Mouse (Mus musculus) 416B (cell line): Measurements from ENCODE around the gene Bnc1.

Experiments used
- DNase-seq: peaks from one replicate; pipeline ENCODE4 v3.0.0; 2011; ENCODE audit warnings: low read depth

The Bnc1 gene

DNA sequence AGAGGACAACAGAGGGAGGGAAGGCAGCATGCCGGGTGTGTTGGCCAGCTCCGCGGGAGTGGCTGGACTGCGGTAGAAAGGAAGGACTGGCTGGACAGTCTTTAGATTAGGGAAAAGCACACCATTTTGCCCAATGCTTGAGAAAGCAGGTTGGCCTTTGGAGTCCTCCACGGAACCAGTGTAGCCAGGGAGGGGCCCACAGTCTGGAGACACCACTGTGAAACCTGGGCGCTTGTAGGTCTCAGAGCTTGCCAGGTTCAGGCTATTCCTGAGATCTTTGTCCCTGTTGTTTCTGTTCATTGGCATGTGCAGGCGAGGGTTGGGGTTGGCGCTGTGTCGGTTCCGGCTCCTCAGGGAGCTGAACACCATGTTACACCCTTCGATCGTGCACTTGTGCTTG is 18.2 kb downstream of the Bnc1 start:
- no peak for DNase-seq

- no peak for DNase-seq
Measured at GRCm38 (mm10) chr7:81973339-81973738, 18.8 kb downstream of the Bnc1 start.

DNA sequence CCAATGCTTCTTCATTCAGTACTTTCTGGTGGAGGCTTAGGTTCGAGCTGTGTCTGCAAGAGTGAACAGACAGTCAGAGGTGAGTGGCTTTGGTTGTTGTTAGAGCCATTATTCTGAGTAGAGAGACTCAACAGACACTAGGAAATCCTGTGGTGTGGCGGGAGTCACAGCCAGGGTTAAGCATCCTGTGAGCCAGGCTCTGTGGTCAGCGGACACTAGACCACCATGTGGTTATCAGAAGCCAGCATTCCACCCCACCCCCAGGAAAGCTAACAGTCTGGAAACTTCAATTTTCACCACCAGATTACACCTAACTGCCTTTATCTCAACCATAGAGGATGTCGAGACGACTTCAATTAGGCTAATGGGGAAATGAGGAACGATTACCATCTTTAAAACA is 23.1 kb downstream of the Bnc1 start:
- peak; percentile 93 for DNase-seq

- DNase-seq, result no peak
Measured at GRCm38 (mm10) chr7:81968451-81968850, 23.6 kb downstream of the Bnc1 start.

DNA sequence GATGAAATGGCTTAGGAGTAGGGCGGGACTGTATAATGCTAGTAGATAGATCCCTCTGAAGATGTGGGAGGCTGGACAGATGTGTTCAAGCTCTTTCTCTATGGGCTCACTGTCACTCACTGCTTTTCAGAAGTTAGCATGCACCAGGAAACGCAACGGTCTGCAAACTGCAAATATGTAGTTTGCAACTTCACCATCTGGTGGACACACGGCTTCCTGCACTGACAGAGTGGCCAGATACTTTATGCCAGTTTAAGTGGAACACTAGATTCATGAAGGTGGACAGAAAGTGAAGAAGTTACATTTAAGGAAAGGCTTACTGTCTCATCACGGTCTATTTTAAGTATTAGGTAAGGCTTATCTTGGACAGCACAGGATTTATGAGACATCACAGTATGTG is 25.9 kb downstream of the Bnc1 start:
- no peak for DNase-seq

GRCm38 (mm10) chr7:81959704-81960103 is 32.4 kb downstream of the Bnc1 start:
- DNase-seq, result peak; percentile 58

GRCm38 (mm10) chr7:81954208-81954846 is 37.8 kb downstream of the Bnc1 start:
- DNase-seq, result peak; percentile 62

DNA sequence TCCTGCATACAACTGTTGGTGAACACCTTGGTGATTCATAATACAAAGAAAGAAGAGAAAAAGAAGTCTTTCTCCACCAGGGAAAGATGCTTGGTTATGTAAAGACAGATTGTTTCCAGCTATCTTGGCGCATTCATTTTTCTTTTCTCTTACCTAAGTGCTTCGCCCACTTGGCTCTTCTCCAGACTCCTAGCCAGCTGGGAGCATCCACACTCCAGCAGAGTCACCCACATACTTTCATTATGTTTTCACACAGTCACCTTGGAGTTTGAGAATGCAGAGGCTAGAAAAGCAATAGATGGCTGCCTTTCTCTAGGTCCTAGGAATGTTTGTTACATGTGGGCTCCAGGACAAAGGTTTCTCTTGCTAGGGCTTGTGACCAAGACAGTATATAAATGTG is 41.6 kb downstream of the Bnc1 start:
- DNase-seq, result no peak

DNA sequence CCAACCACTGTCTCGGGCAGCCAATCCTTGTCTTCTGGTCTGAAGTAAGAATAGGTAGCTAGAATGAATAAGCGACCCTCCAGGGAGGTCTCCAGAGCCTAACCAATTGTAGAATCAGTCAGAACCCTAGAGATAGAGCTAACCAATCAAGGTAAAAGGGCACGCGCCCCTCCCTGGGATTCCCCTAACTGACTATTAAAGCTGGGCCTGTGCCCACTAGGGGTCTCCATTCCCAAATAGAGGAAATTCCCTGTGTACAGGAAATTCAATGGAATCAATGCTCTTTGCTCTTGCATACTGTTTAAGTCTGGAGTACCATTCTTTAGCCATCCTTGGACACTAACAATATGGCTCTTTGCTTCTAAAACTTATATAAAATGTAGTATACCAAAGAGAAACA is 46.7 kb downstream of the Bnc1 start:
- DNase-seq, result no peak

- DNase-seq, result no peak
Measured at GRCm38 (mm10) chr7:81934806-81935205, 57.3 kb downstream of the Bnc1 start.

- DNase-seq, result no peak
Measured at GRCm38 (mm10) chr7:81934267-81934745, 57.8 kb downstream of the Bnc1 start, which contains the start of gene Hdgfl3. Hdgfl3 (minus strand) TSS chr7:81934473.

- no peak for DNase-seq
Measured at GRCm38 (mm10) chr7:81933601-81934266, 58.4 kb downstream of the Bnc1 start.

DNA sequence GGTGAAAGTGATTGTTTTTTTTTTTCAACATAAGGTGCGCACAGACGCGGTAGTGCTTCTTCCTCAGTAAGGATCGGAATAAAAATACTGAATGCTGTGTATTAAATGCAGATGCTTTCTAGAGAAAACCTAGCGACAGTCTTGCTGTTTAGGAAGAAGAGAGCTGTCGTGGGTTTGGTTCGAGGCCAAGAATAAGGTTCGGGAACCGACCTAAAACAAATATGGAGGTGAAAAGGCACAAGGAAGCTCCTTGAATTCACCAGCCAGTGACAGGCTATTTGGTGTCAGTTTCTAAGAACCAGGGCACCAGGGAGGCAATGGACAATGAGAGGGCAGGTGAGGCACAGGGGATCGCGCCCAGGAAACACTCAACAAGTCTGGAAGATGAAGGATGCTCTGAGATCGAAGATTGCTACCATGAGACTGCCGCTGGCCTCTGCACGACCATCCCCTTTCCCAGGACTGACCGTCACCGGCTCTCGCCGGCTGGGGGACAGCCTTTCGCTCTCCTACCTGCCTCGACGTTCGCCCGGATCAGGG is 59.0 kb downstream of the Bnc1 start:
- DNase-seq, result no peak

DNA sequence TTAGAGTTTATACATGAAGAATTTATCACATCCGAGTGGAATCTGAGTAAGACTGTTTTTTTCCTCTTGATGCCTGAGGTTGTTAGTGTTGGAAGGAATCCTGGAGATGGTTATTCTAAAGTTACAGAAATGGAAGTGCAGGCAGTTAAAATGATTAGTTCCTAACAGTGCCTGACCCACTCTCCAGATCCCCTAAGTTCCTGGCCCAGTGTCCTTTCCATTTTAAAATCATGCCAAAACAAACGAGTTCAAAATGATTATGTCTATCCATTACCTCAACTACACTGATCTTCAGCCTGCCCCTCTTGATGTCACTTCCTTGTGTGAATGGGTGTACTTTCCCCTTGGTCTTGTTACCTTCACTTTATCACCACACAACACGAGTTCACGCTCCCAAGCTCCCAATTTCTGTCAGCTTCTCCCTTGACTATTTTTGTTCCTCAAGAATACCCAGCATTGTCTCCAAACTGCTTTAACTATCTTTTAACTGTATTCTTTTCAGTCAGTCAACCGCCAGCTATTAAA is 59.5 kb downstream of the Bnc1 start:
- DNase-seq, result no peak

GRCm38 (mm10) chr7:81928998-81929397 is 63.1 kb downstream of the Bnc1 start:
- peak; percentile 11 for DNase-seq

DNA sequence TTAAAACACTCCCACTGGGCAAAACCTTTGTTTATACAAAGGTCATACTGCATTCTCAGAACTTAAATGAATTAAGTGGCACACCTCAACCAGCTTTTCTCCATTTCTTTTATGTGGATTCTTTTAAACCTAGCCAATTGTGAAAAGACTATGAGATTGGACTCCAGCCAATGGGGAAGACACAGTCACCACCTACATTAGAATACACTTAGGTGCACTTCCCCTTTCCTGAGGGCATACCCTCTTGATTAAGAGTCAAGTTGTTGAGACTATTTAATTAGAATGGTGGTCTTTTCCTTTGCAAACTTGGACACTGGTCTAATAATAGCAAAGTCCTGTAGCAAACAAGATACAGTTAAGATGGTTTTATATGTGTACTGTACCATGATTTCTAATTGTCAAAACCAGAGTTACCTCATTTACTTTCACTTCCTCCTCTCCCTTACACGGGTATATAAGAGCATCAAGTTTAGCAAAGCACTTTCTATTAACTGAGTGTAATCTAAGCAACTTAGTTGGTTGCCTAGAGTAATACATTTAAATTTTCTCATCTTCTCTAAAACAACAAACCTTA is 70.6 kb downstream of the Bnc1 start:
- DNase-seq, result peak; percentile 31

- DNase-seq, result peak; percentile 2
Measured at GRCm38 (mm10) chr7:81920314-81920713, 71.8 kb downstream of the Bnc1 start.

GRCm38 (mm10) chr7:81918316-81918715 is 73.8 kb downstream of the Bnc1 start:
- no peak for DNase-seq
